Mouse (Mus musculus): ENCODE data around the gene Aco1.
A peak's percentile ranks its signal among the peaks of the same experiment; 100 is the strongest.
"Not testable (repeated sequence)": the region's sequence is repeated elsewhere in the genome, so short reads cannot be mapped to it uniquely, and the experiment has no call there.

Aco1 gene

GRCm38 (mm10) chr4:40142743-40143532 is at the start of gene Aco1:
Gene Aco1, plus strand, starts transcription at chr4:40143081.
- peak; percentile 100 for DNase-seq (ENCODE audit: extremely low read depth, insufficient read length, low spot score)

GRCm38 (mm10) chr4:40094974-40095373 is 47.9 kb upstream of the Aco1 start:
- DNase-seq (ENCODE audit: extremely low read depth, insufficient read length, low spot score) = no peak

- no peak for DNase-seq (ENCODE audit: extremely low read depth, insufficient read length, low spot score)
Measured at GRCm38 (mm10) chr4:40102996-40103395, 39.9 kb upstream of the Aco1 start.

- DNase-seq (ENCODE audit: extremely low read depth, insufficient read length, low spot score) = no peak
Measured at GRCm38 (mm10) chr4:40106004-40106536, 36.8 kb upstream of the Aco1 start.

GRCm38 (mm10) chr4:40108030-40108429 is 34.9 kb upstream of the Aco1 start:
- DNase-seq (ENCODE audit: extremely low read depth, insufficient read length, low spot score) = no peak

GRCm38 (mm10) chr4:40113173-40113572 is 29.7 kb upstream of the Aco1 start:
- DNase-seq (ENCODE audit: extremely low read depth, insufficient read length, low spot score) = no peak

- DNase-seq (ENCODE audit: extremely low read depth, insufficient read length, low spot score) = no peak
Measured at GRCm38 (mm10) chr4:40121221-40121620, 21.7 kb upstream of the Aco1 start.

GRCm38 (mm10) chr4:40122291-40122690 is 20.6 kb upstream of the Aco1 start:
- DNase-seq (ENCODE audit: extremely low read depth, insufficient read length, low spot score) = not testable (repeated sequence)

GRCm38 (mm10) chr4:40134468-40135102 is 8.3 kb upstream of the Aco1 start:
- DNase-seq (ENCODE audit: extremely low read depth, insufficient read length, low spot score) = peak; percentile 50

- no peak for DNase-seq (ENCODE audit: extremely low read depth, insufficient read length, low spot score)
Measured at GRCm38 (mm10) chr4:40136519-40136918, 6.4 kb upstream of the Aco1 start.

- DNase-seq (ENCODE audit: extremely low read depth, insufficient read length, low spot score) = no peak
Measured at GRCm38 (mm10) chr4:40139663-40140255, 3.1 kb upstream of the Aco1 start.

- DNase-seq (ENCODE audit: extremely low read depth, insufficient read length, low spot score) = no peak
Measured at GRCm38 (mm10) chr4:40143533-40143871, 621 bp downstream of the Aco1 start.

GRCm38 (mm10) chr4:40144543-40144942 is 1.7 kb downstream of the Aco1 start:
- no peak for DNase-seq (ENCODE audit: extremely low read depth, insufficient read length, low spot score)

- DNase-seq (ENCODE audit: extremely low read depth, insufficient read length, low spot score) = no peak
Measured at GRCm38 (mm10) chr4:40144981-40145380, 2.1 kb downstream of the Aco1 start.

GRCm38 (mm10) chr4:40148281-40148680 is 5.4 kb downstream of the Aco1 start:
- DNase-seq (ENCODE audit: extremely low read depth, insufficient read length, low spot score) = no peak

GRCm38 (mm10) chr4:40150046-40150445 is 7.2 kb downstream of the Aco1 start:
- DNase-seq (ENCODE audit: extremely low read depth, insufficient read length, low spot score) = no peak

- no peak for DNase-seq (ENCODE audit: extremely low read depth, insufficient read length, low spot score)
Measured at GRCm38 (mm10) chr4:40152771-40153170, 9.9 kb downstream of the Aco1 start.

- DNase-seq (ENCODE audit: extremely low read depth, insufficient read length, low spot score) = no peak
Measured at GRCm38 (mm10) chr4:40153500-40153899, 10.6 kb downstream of the Aco1 start.

GRCm38 (mm10) chr4:40154751-40155150 is 11.9 kb downstream of the Aco1 start:
- peak; percentile 39 for DNase-seq (ENCODE audit: extremely low read depth, insufficient read length, low spot score)

- no peak for DNase-seq (ENCODE audit: extremely low read depth, insufficient read length, low spot score)
Measured at GRCm38 (mm10) chr4:40155467-40155999, 12.7 kb downstream of the Aco1 start.

GRCm38 (mm10) chr4:40156153-40156552 is 13.3 kb downstream of the Aco1 start:
- no peak for DNase-seq (ENCODE audit: extremely low read depth, insufficient read length, low spot score)

All from 3134 (cell line).